Mouse (Mus musculus) left cerebral cortex, postnatal 36 days (tissue): ENCODE measurements around the gene Clic4. TPM values are rescaled to one million over a fixed set of nuclear protein-coding genes. Genes with fewer than 3 reads are reported as not detected.

ENCODE experiments used
- DNase-seq, 2 experiments: peaks; one replicate each; pipeline ENCODE4 v3.0.0; 2021 to 2022; ENCODE audit warnings: low spot score in 2 of 2, mixed read lengths in 1 of 2
- intact Hi-C: fragments of 180-260 bp; cut with DNase I; formaldehyde crosslinking; loops from one replicate; pipeline ENCODE4 v1.15.1; 2025
- total RNA-seq, 2 experiments: library from RNA; stranded (reverse); gene quantifications; 2 replicates each; pipeline ENCODE4 v1.2.3; 2021

The Clic4 gene
- total RNA-seq, 2 experiments from 2014 or later: 33.8 to 36.2 TPM

DNA sequence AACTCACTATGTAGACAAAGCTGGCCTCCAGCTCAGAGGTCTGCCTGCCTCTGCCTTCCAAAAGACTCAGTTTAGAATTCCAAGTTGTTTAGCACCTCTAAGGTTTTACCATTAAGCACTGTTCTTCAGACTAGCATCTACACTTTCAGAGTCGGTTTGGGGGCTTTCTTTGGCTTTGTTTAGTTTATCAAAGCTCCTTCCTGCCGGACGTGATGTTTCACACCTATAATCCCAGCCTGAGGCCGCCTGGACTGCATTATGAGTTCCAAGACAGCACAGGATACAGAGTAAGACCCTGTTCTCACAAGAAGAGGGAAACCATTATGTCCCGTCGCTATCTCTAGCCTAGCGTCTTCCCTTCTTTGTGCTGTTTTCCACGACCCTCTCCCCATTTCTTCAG, 2.1 kb downstream of the Clic4 start:
- intact Hi-C loops: loop anchor here (5.0 kb wide), 2 partner anchors 42 to 48 kb away; no protein-coding TSS in a partner anchor
- DNase-seq: no peak

DNA sequence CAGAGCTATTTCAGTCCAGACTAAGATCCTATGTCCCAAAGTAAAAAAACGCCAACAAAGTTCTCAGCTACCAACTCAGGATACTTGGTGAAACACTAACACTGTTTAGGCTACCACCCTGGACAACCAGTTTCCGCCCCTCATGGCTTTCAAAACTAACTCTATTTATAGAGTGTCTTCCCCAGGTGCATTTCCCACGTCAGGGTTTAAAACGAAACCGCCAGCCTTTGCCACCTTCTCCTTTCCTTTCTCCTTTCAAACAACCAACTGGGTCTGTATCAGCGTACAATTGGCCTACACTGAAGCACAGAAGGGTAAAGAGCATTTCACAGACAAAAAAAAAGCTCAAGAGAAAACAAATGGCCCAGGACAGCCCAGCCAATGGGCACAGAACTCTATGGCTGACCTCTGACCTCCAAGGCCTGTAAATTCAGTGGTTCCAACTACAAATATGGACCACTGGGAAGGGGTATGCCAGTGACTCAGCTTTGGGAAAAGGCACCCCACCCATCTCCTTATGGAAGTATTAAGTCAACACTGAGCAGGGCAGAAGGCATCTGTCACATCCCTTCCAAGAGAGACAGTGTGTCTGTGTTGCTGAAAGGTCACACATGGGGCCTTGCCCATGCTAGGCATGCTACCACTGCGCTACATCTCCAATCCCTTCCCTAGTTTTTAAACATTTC, 2.8 kb downstream of the Clic4 start:
- intact Hi-C loops: loop anchor here (5.0 kb wide), 2 partner anchors 43 to 47 kb away; no protein-coding TSS in a partner anchor
- no peak for DNase-seq

GRCm38 (mm10) chr4:135267521-135267920, 5.1 kb downstream of the Clic4 start:
- intact Hi-C loops: no loop called here
- DNase-seq: no peak

DNA sequence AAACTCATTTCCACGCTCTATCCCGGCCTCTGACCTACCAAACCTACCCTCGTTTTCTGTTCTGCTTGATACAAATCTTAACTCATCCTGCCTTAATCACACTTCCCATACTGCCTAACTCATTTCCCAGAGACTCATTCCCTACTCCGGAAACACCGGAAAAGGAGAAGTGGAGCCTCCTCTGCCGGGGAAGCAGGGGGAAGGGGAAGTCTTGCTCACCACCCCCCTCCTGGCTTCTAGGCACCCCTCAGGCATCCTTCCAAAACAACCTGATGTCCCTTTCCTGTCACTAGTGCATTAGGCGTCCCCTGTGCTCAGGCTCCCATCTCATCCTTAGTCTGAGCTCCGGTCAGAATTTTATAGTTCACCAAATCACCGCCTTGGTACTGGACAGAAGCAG, 5.6 kb downstream of the Clic4 start:
- intact Hi-C loops: no loop called here

DNA sequence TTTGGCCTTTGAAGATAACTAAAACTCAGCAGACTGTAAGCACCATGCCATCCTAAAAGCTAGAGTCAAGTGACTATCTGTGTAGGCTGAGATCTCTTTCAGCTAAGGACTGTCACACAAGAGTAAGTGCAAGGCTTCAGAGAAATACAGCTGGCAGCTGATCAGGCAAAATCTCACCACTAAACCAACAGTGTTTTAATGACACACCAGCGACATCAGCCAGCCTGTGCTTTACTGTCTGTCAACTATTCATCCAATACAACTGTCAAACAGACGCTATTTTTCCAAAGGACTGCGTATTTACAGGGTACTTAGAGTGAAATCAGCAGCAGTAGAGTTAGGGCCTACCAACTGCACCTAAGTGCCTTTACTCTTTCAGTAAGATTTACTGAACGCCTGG, 12.2 kb downstream of the Clic4 start:
- no peak for DNase-seq
- intact Hi-C loops: no loop called here

More for the DNA sequence above, 5.6 kb downstream of the Clic4 start:
- no peak for DNase-seq

- intact Hi-C loops: no loop called here
- no peak for DNase-seq
Measured at GRCm38 (mm10) chr4:135258521-135258920, 14.1 kb downstream of the Clic4 start.

DNA sequence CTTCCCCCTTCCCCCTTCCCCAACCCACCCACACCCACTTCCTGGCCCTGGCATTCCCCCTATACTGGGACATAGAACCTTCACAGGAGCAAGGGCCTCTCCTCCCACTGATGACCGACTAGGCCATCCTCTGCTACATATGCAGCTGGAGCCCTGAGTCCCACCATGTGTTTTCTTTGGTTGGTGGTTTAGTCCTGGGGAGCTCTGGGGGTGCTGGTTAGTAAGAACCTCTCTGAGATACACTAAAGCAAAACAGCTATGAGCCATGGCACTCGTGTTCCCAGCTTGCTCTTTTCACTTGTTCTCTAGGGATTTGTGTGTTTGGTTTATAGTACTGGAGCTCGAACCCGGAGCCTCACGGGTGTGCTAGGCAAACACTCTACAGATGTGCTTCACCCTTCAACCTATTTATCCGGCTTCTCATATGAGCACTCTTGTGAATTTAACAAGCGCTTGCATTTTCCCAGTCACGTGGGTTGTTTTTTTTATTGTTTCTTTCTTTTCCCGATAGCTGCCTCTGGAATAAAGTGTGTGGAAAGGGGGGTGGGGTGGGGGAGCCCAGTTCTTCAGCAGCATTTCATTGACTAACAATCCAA, 14.6 kb downstream of the Clic4 start:
- intact Hi-C loops: no loop called here

GRCm38 (mm10) chr4:135256536-135257450, 15.8 kb downstream of the Clic4 start:
- intact Hi-C loops: no loop called here
- DNase-seq: no peak

More for the DNA sequence above, 14.6 kb downstream of the Clic4 start:
- DNase-seq: no peak

DNA sequence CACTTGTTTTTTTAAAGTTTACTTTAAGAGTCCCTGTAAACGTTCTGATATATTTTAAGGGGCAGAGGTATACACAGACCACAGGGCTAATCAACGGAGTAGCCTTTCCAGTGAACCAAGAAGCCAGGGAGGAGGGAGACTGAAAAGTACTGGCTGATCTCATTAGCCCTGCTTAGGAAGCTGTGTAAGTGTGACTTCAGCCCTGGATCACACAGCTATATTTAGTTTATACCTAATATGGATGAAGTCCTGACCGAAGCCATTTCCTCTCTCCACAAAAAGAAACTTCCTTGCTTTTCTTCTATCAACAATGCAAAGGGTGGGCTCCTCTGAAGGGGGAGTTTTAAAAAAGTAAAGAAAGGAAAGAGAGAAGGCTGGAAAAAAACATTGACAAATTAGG, 17.8 kb downstream of the Clic4 start:
- no peak for DNase-seq
- intact Hi-C loops: no loop called here

GRCm38 (mm10) chr4:135254321-135254720, 18.3 kb downstream of the Clic4 start:
- intact Hi-C loops: no loop called here
- DNase-seq: no peak

- intact Hi-C loops: no loop called here
- no peak for DNase-seq
Measured at GRCm38 (mm10) chr4:135253239-135254039, 19.2 kb downstream of the Clic4 start.

DNA sequence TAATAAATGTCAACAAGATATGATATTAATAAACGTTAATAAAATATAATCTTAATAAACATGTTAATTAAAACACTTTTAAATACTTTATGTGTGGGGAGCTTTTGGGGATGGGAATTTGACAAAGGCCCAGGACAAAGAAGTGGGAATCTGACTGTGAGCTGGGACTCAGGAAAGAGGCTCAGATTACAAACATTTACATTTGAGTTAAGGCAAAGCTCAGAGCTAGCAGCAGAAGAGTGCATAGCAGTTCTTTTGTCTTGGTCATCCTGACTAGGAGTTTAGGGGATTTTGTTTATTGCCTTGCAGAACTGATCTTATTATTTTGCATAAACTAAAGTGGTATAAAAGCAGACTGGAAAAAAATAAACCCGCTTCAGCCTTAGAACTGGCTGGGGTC, 20.8 kb downstream of the Clic4 start:
- DNase-seq: no peak

DNA sequence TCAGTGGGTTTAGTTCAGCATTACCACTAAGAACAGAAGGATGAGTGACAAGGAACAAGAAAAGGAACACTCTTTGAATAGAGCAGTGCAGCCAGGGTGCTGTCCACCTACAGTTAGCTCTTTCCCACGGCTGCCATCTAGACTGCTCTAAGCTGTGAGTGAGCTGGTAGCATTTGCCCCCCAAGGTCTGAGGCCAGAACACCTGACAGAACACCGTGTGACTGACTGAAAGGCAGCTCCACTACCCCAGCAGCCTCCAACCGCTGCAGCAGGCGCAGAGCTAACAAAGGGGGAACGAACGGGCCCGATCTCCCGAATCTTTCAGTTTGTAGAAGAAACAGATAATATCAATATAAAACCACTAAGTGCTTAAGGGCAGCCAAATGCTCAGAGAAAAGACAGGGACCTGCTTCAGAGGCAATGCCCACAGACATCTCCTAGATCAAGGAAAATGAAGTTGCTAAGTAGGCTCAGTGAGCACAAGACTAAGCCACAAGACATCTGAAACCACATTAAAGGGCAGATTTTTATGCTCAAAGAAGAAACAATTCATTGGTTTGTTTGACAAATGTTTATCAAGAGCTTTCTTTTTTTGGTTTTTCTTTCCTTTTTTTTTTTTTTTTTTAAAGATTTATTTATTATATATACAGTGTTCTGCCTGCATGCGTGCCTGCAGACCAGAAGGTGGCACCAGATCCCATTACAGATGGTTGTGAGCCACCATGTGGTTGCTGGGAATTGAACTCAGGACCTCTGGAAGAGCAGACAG, 24.2 kb downstream of the Clic4 start:
- DNase-seq: no peak
- intact Hi-C loops: no loop called here

More for the DNA sequence above, 20.8 kb downstream of the Clic4 start:
- intact Hi-C loops: no loop called here

GRCm38 (mm10) chr4:135246866-135247756, 25.5 kb downstream of the Clic4 start:
- intact Hi-C loops: no loop called here
- peak in 1 of 2 experiments; percentile 19 for DNase-seq

- DNase-seq: no peak
- intact Hi-C loops: no loop called here
Measured at GRCm38 (mm10) chr4:135246444-135246843, 26.2 kb downstream of the Clic4 start.

GRCm38 (mm10) chr4:135245841-135246240, 26.8 kb downstream of the Clic4 start:
- no peak for DNase-seq

GRCm38 (mm10) chr4:135244335-135244734, 28.3 kb downstream of the Clic4 start:
- intact Hi-C loops: no loop called here

More at GRCm38 (mm10) chr4:135245841-135246240, 26.8 kb downstream of the Clic4 start:
- intact Hi-C loops: no loop called here

More at GRCm38 (mm10) chr4:135244335-135244734, 28.3 kb downstream of the Clic4 start:
- DNase-seq: no peak
